Mouse (Mus musculus) kidney, postnatal 10 days (tissue): ENCODE measurements around the gene Lmf1.

Source experiments
- DNase-seq: peaks from one replicate; pipeline ENCODE4 v3.0.0; 2021; ENCODE audit warnings: mixed read lengths

Lmf1 gene

GRCm38 (mm10) chr17:25578920-25579319 is at the start of gene Lmf1:
Lmf1 (plus strand) TSS chr17:25579085.
- DNase-seq = peak; percentile 98

- DNase-seq = no peak
Measured at GRCm38 (mm10) chr17:25530357-25531022, 48.4 kb upstream of the Lmf1 start.

- DNase-seq = peak; percentile 56
Measured at GRCm38 (mm10) chr17:25538945-25539875, 39.7 kb upstream of the Lmf1 start.

- no peak for DNase-seq
Measured at GRCm38 (mm10) chr17:25540731-25541130, 38.2 kb upstream of the Lmf1 start.

GRCm38 (mm10) chr17:25541768-25542167 is 37.1 kb upstream of the Lmf1 start:
- DNase-seq = no peak

GRCm38 (mm10) chr17:25547026-25547425 is 31.9 kb upstream of the Lmf1 start:
- DNase-seq = no peak

GRCm38 (mm10) chr17:25550020-25550419 is 28.9 kb upstream of the Lmf1 start:
- no peak for DNase-seq

- DNase-seq = no peak
Measured at GRCm38 (mm10) chr17:25551313-25551712, 27.6 kb upstream of the Lmf1 start.

GRCm38 (mm10) chr17:25555159-25555558 is 23.7 kb upstream of the Lmf1 start:
- DNase-seq = no peak

GRCm38 (mm10) chr17:25555666-25556629 is 22.9 kb upstream of the Lmf1 start:
- peak; percentile 32 for DNase-seq

GRCm38 (mm10) chr17:25556630-25557354 is 22.1 kb upstream of the Lmf1 start:
- DNase-seq = peak; percentile 57

- no peak for DNase-seq
Measured at GRCm38 (mm10) chr17:25559634-25560033, 19.3 kb upstream of the Lmf1 start.

GRCm38 (mm10) chr17:25560554-25561222 is 18.2 kb upstream of the Lmf1 start:
- DNase-seq = no peak

GRCm38 (mm10) chr17:25561223-25562028 is 17.5 kb upstream of the Lmf1 start:
- no peak for DNase-seq

GRCm38 (mm10) chr17:25564481-25564880 is 14.4 kb upstream of the Lmf1 start:
- DNase-seq = no peak

- no peak for DNase-seq
Measured at GRCm38 (mm10) chr17:25565244-25565643, 13.6 kb upstream of the Lmf1 start.

GRCm38 (mm10) chr17:25565860-25566600 is 12.9 kb upstream of the Lmf1 start:
- no peak for DNase-seq

- no peak for DNase-seq
Measured at GRCm38 (mm10) chr17:25567261-25567660, 11.6 kb upstream of the Lmf1 start.

- DNase-seq = peak; percentile 78
Measured at GRCm38 (mm10) chr17:25567745-25568144, 11.1 kb upstream of the Lmf1 start.

GRCm38 (mm10) chr17:25568206-25568605 is 10.7 kb upstream of the Lmf1 start:
- no peak for DNase-seq
